Mouse (Mus musculus) heart, embryonic 11.5 days (tissue): Measurements from ENCODE around the gene Rnf222. TPM values are rescaled to one million over a fixed set of nuclear protein-coding genes. Genes with fewer than 3 reads are reported as not detected.
"Not testable (repeated sequence)": the region's sequence is repeated elsewhere in the genome, so short reads cannot be mapped to it uniquely, and the experiment has no call there.

Source experiments
- ATAC-seq: fragments of 200-750 bp; cut with Nextera tagmentation; replicated peaks from 2 replicates; pipeline ENCODE4 v1.8.0; 2017; ENCODE audit warnings: moderate library complexity; ENCODE audit not compliant: insufficient number of reproducible peaks, low FRiP score, low TSS enrichment
- H3K27ac ChIP-seq: fragments of 300-500 bp; sonication (generic); 2 replicates; pipeline ENCODE4 v1.5.1; 2014; ENCODE audit warnings: mild to moderate bottlenecking, low read depth, low read length
- H3K27me3 ChIP-seq: fragments of 300-500 bp; sonication (generic); 2 replicates; pipeline ENCODE4 v1.6.1; 2014; ENCODE audit warnings: mild to moderate bottlenecking, low read length, mixed read lengths; ENCODE audit not compliant: control insufficient read depth, insufficient read depth
- H3K36me3 ChIP-seq: fragments of 300-500 bp; sonication (generic); 2 replicates; pipeline ENCODE4 v1.6.1; 2014; ENCODE audit warnings: mild to moderate bottlenecking, low read length, moderate library complexity, mixed read lengths; ENCODE audit not compliant: control insufficient read depth, insufficient read depth
- H3K4me1 ChIP-seq: fragments of 300-500 bp; sonication (generic); 2 replicates; pipeline ENCODE4 v1.6.1; 2014; ENCODE audit warnings: low read length; ENCODE audit not compliant: control insufficient read depth, insufficient read depth
- H3K4me2 ChIP-seq: fragments of 300-500 bp; sonication (generic); 2 replicates; pipeline ENCODE4 v1.6.1; 2014; ENCODE audit warnings: mild to moderate bottlenecking, moderate library complexity
- H3K4me3 ChIP-seq: fragments of 300-500 bp; sonication (generic); 2 replicates; pipeline ENCODE4 v1.5.1; 2014; ENCODE audit warnings: low read depth, low read length
- H3K9ac ChIP-seq: fragments of 300-500 bp; sonication (generic); 2 replicates; pipeline ENCODE4 v1.6.1; 2014; ENCODE audit warnings: mild to moderate bottlenecking, low read depth, low read length, moderate library complexity
- H3K9me3 ChIP-seq: fragments of 300-500 bp; sonication (generic); replicated peaks from 2 replicates; pipeline ENCODE4 v1.6.1; 2016; ENCODE audit warnings: low read length; ENCODE audit not compliant: control insufficient read depth
- WGBS: fragments of 180-500 bp; shearing (Covaris S2); extraction: QIAGEN DNeasy Blood & Tissue Kit; methylation state at CpG from one replicate; pipeline ENCODE4 v1.1.7; 2014; ENCODE audit not compliant: insufficient replicate concordance; 5-methylcytosine and 5-hydroxymethylcytosine counted together
- polyA plus RNA-seq: library from polyadenylated mRNA; unstranded; fragments of >200 nt; fragmentation: Nextera tagmentation; extraction: Ambion mirVana; gene quantifications from 2 replicates; pipeline ENCODE4 v1.2.1, GENCODE M21; 2014

Gene Rnf222
- polyA plus RNA-seq, 1 experiment from 2014 or later: 0.11 TPM

GRCm38 (mm10) chr11:68933885-68934507 is 45.6 kb downstream of the Rnf222 start:
- no peak overlapping the region for H3K4me3 ChIP-seq
- no peaks in the 10 kb centered on the region for H3K27me3 ChIP-seq
- H3K9ac ChIP-seq: no peak overlapping the region
- 59% methylated on average over 5 of the region's 5 CpGs for WGBS
- H3K4me1 ChIP-seq: no peaks in the 10 kb centered on the region
- H3K36me3 ChIP-seq: no peaks in the 10 kb centered on the region
- no peak overlapping the region for H3K27ac ChIP-seq
- no peaks in the 10 kb centered on the region for H3K9me3 ChIP-seq
- H3K4me2 ChIP-seq: no peak overlapping the region
- ATAC-seq: no peak

DNA sequence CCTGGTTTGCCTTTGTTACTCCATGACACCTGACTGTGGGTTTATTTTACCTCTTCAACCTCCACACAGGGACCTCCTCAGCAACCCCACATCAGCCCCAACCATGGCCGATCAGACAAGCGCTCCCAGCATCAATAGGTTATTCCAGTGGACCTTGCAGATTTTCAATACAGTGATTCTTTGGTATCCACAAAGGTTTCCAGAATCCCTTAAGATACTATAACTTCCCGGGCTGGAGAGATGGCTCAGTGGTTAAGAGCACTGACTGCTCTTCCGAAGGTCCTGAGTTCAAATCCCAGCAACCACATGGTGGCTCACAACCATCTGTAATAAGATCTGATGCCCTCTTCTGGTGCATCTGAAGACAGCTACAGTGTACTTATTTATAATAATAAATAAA is 48.6 kb downstream of the Rnf222 start:
- H3K9me3 ChIP-seq, H3K27ac ChIP-seq, H3K9ac ChIP-seq, H3K4me2 ChIP-seq, H3K27me3 ChIP-seq, ATAC-seq, H3K4me1 ChIP-seq, H3K4me3 ChIP-seq, H3K36me3 ChIP-seq: not testable (repeated sequence)
- WGBS: 84% methylated on average over 4 of the region's 4 CpGs

- Histone ChIP-seq H3K9me3 (no peaks in the 10 kb centered on the region), H3K4me2 (peak overlapping the region; percentile 72), H3K4me1 (peaks cover 2% of the 10 kb centered on the region; the same call in 1 of the 2 replicates), H3K4me3 (peak overlapping the region; percentile 54), H3K36me3 (no peaks in the 10 kb centered on the region), H3K9ac (peak overlapping the region; percentile 78), H3K27ac (peak overlapping the region; percentile 46; the same call in 1 of the 2 replicates), H3K27me3 (no peaks in the 10 kb centered on the region)
- WGBS: 5% methylated on average over 16 of the region's 16 CpGs
- peak; percentile 93 for ATAC-seq
These were observed 51.3 kb downstream of the Rnf222 start for GRCm38 (mm10) chr11:68939451-68940304.

DNA sequence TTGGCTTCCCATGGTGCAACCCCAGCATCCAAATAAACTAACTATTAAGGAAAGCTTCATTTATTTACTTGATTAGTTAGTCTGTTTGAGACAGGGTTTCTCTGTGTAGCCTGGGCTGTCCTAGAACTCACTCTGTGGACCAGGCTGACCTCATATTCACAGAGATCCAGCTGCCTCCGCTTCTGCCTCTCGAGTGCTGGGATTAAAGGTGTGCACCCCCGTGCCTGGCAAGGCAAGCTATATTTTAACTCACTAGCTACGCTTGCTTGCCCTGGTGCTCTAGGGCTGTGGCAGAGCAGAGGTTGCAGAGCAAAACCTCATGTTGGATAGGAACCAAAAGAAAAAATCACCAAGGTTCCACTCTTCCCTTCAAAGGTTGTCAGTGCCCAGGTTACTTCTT is 52.2 kb downstream of the Rnf222 start:
- 65% methylated on average over 4 of the region's 4 CpGs for WGBS
- no peak overlapping the region for H3K27ac ChIP-seq
- no peaks in the 10 kb centered on the region for H3K36me3 ChIP-seq
- peak overlapping the region; percentile 54 for H3K4me3 ChIP-seq
- no peak for ATAC-seq
- no peaks in the 10 kb centered on the region for H3K9me3 ChIP-seq
- peaks cover 2% of the 10 kb centered on the region; the same call in 1 of the 2 replicates for H3K4me1 ChIP-seq
- H3K4me2 ChIP-seq: peak overlapping the region; percentile 72
- no peaks in the 10 kb centered on the region for H3K27me3 ChIP-seq
- peak overlapping the region; percentile 78 for H3K9ac ChIP-seq

GRCm38 (mm10) chr11:68942731-68943130 is 54.4 kb downstream of the Rnf222 start:
- WGBS: 76% methylated on average over 8 of the region's 8 CpGs
- H3K9me3 ChIP-seq: no peaks in the 10 kb centered on the region

GRCm38 (mm10) chr11:68945245-68945644 is 56.9 kb downstream of the Rnf222 start:
- no peak for ATAC-seq
- Histone ChIP-seq H3K9me3 (no peaks in the 10 kb centered on the region), H3K9ac (no peak overlapping the region), H3K36me3 (no peaks in the 10 kb centered on the region), H3K4me3 (no peak overlapping the region), H3K27ac (no peak overlapping the region), H3K4me1 (peaks cover 6% of the 10 kb centered on the region), H3K4me2 (no peak overlapping the region), H3K27me3 (no peaks in the 10 kb centered on the region)
- 62% methylated on average over 2 of the region's 2 CpGs for WGBS

More at GRCm38 (mm10) chr11:68942731-68943130, 54.4 kb downstream of the Rnf222 start:
- no peaks in the 10 kb centered on the region for H3K36me3 ChIP-seq
- H3K27me3 ChIP-seq: no peaks in the 10 kb centered on the region
- no peak overlapping the region for H3K4me2 ChIP-seq
- no peak overlapping the region for H3K4me3 ChIP-seq
- H3K27ac ChIP-seq: no peak overlapping the region
- H3K4me1 ChIP-seq: peaks cover 6% of the 10 kb centered on the region
- no peak overlapping the region for H3K9ac ChIP-seq
- no peak for ATAC-seq

Other genes with a start within 250 kb of the Rnf222 start
- 150 and 190 TPM in 2 replicates for gene Myh10, start 197.0 kb upstream of the Rnf222 start, polyA plus RNA-seq
- 52.5 and 59.9 TPM in 2 replicates for gene Ndel1, start 16.7 kb upstream of the Rnf222 start, polyA plus RNA-seq
- gene Rpl26, start 13.0 kb downstream of the Rnf222 start, polyA plus RNA-seq: 719 and 795 TPM in 2 replicates
- gene Odf4, start 38.5 kb downstream of the Rnf222 start, polyA plus RNA-seq: not detected in 2 replicates
- gene Arhgef15, start 68.9 kb downstream of the Rnf222 start, polyA plus RNA-seq: 9.0 and 12.3 TPM in 2 replicates
- 1.5 and 1.6 TPM in 2 replicates for gene Slc25a35, start 79.6 kb downstream of the Rnf222 start, polyA plus RNA-seq
- gene Rangrf, start 86.6 kb downstream of the Rnf222 start, polyA plus RNA-seq: 67.0 and 70.6 TPM in 2 replicates
- gene Pfas, start 119.9 kb downstream of the Rnf222 start, polyA plus RNA-seq: 17.3 and 24.0 TPM in 2 replicates
- 41.3 and 48.3 TPM in 2 replicates for gene Ctc1, start 127.4 kb downstream of the Rnf222 start, polyA plus RNA-seq
- gene Aurkb, start 157.1 kb downstream of the Rnf222 start, polyA plus RNA-seq: 89.2 and 89.6 TPM in 2 replicates
- gene Borcs6, start 171.2 kb downstream of the Rnf222 start, polyA plus RNA-seq: 7.7 and 9.8 TPM in 2 replicates
- gene Tmem107, start 182.3 kb downstream of the Rnf222 start, polyA plus RNA-seq: 26.4 and 28.2 TPM in 2 replicates
- gene Vamp2, start 199.9 kb downstream of the Rnf222 start, polyA plus RNA-seq: 89.7 and 94.7 TPM in 2 replicates
- 6.2 and 6.3 TPM in 2 replicates for gene Per1, start 206.7 kb downstream of the Rnf222 start, polyA plus RNA-seq
- 0.35 and 0.64 TPM in 2 replicates for gene Hes7, start 231.9 kb downstream of the Rnf222 start, polyA plus RNA-seq
- gene 9130213A22Rik, start 234.0 kb downstream of the Rnf222 start, polyA plus RNA-seq: 0.32 and 0.49 TPM in 2 replicates
- 0.37 and 0.39 TPM in 2 replicates for gene Aloxe3, start 237.3 kb downstream of the Rnf222 start, polyA plus RNA-seq